Mouse (Mus musculus) CH12.LX (cell line): ENCODE data around the gene Adora2b. TPM values are rescaled to one million over a fixed set of nuclear protein-coding genes. Genes with fewer than 3 reads are reported as not detected.

Experiments used
- DNase-seq: peaks from one replicate; pipeline ENCODE4 v3.0.0-alpha.2; 2013; ENCODE audit errors: extremely low read depth
- H3K27ac ChIP-seq: 2 replicates; pipeline ENCODE4 v1.5.1; 2012; ENCODE audit warnings: low read depth, mild to moderate bottlenecking, control low read depth, moderate library complexity; ENCODE audit not compliant: insufficient read depth
- H3K27me3 ChIP-seq: replicated peaks from 2 replicates; pipeline ENCODE3; 2012; ENCODE audit warnings: inconsistent platforms
- H3K36me3 ChIP-seq, 2 experiments: replicated peaks in 1 of 2; 2 replicates each; pipeline versions ENCODE3 to v1.6.1; 2012; ENCODE audit warnings: inconsistent platforms in 1 of 2, low read length in 1 of 2, mild to moderate bottlenecking in 1 of 2, mixed read lengths in 1 of 2, moderate library complexity in 1 of 2; ENCODE audit not compliant: control insufficient read depth in 1 of 2, insufficient read depth in 1 of 2
- H3K4me1 ChIP-seq, 2 experiments: 2 replicates each; pipeline ENCODE4 v1.6.1; 2012; ENCODE audit warnings: inconsistent platforms in 1 of 2, moderate library complexity in 1 of 2; ENCODE audit not compliant: insufficient read depth in 2 of 2, control insufficient read depth in 1 of 2
- H3K4me2 ChIP-seq: 2 replicates; pipeline ENCODE4 v1.6.1; 2012; ENCODE audit warnings: low read depth, mild to moderate bottlenecking, control low read depth; ENCODE audit not compliant: poor library complexity, insufficient read depth, severe bottlenecking
- H3K4me3 ChIP-seq, 3 experiments: fragments of 150-350 bp in 1 of 3; sonication (generic) in 1 of 3; replicated peaks in 1 of 3; 2 replicates each; pipeline versions ENCODE3 to v1.5.1; 2011 to 2012; ENCODE audit warnings: low read depth in 2 of 3, low read length in 2 of 3, mild to moderate bottlenecking in 2 of 3, moderate library complexity in 2 of 3, control low read depth in 1 of 3, improper control_type of control experiment in 1 of 3, inconsistent platforms in 1 of 3, mixed read lengths in 1 of 3; ENCODE audit not compliant: poor library complexity in 1 of 3
- H3K79me2 ChIP-seq: replicated peaks from 2 replicates; pipeline ENCODE4 v1.6.1; 2012; ENCODE audit warnings: mild to moderate bottlenecking, moderate library complexity; ENCODE audit not compliant: control insufficient read depth, poor library complexity, insufficient read depth, severe bottlenecking; ENCODE audit errors: extremely low read depth
- H3K9ac ChIP-seq: 2 replicates; pipeline ENCODE4 v1.6.1; 2012; ENCODE audit warnings: low read depth, mild to moderate bottlenecking, control low read depth, moderate library complexity; ENCODE audit not compliant: insufficient read depth
- H3K9me3 ChIP-seq: replicated peaks from 2 replicates; pipeline ENCODE3; 2012; ENCODE audit warnings: low read length, inconsistent platforms, mixed read lengths
- BHLHE40 ChIP-seq: IDR thresholded peaks from 2 replicates; pipeline ENCODE4 v1.6.1; 2011; ENCODE audit warnings: mild to moderate bottlenecking, low read depth, low read length, improper control_type of control experiment
- CHD1 ChIP-seq: IDR thresholded peaks from 2 replicates; pipeline ENCODE4 v1.6.1; 2012; ENCODE audit warnings: low read depth, low read length, improper control_type of control experiment, inconsistent platforms
- CTCF ChIP-seq, 2 experiments: IDR thresholded peaks in 1 of 2; conservative IDR thresholded peaks in 1 of 2; 2 replicates each; pipeline ENCODE4 v1.5.1; 2011 to 2012; ENCODE audit warnings: low read depth in 2 of 2, low read length in 2 of 2, improper control_type of control experiment in 1 of 2, inconsistent platforms in 1 of 2, mild to moderate bottlenecking in 1 of 2, moderate library complexity in 1 of 2
- ETS1 ChIP-seq: conservative IDR thresholded peaks from 2 replicates; pipeline ENCODE4 v1.6.1; 2012; ENCODE audit warnings: low read depth, mild to moderate bottlenecking, inconsistent platforms, low read length, improper control_type of control experiment, moderate library complexity
- HCFC1 ChIP-seq: IDR thresholded peaks from 2 replicates; pipeline ENCODE4 v1.6.1; 2012; ENCODE audit warnings: low read depth, mild to moderate bottlenecking, inconsistent platforms, low read length, improper control_type of control experiment
- IRF4 ChIP-seq: IDR thresholded peaks from 2 replicates; pipeline ENCODE4 v1.6.1; 2014; ENCODE audit warnings: low read depth, mild to moderate bottlenecking, inconsistent platforms, low read length, improper control_type of control experiment
- JUN ChIP-seq: IDR thresholded peaks from 2 replicates; pipeline ENCODE4 v1.6.1; 2011; ENCODE audit warnings: low read depth, mild to moderate bottlenecking, low read length, improper control_type of control experiment, moderate library complexity; ENCODE audit not compliant: insufficient read depth
- JUND ChIP-seq: conservative IDR thresholded peaks from 2 replicates; pipeline ENCODE4 v1.6.1; 2011; ENCODE audit warnings: low read depth, low read length, improper control_type of control experiment
- KAT2A ChIP-seq: IDR thresholded peaks from 2 replicates; pipeline ENCODE4 v1.6.1; 2012; ENCODE audit warnings: low read length, improper control_type of control experiment, inconsistent platforms; ENCODE audit not compliant: insufficient replicate concordance
- MAX ChIP-seq: IDR thresholded peaks from 2 replicates; pipeline ENCODE4 v1.6.1; 2011; ENCODE audit warnings: low read length, improper control_type of control experiment
- MEF2A ChIP-seq: IDR thresholded peaks from 2 replicates; pipeline ENCODE4 v1.6.1; 2014; ENCODE audit warnings: low read depth, mild to moderate bottlenecking, inconsistent platforms, low read length, improper control_type of control experiment, borderline replicate concordance
- MXI1 ChIP-seq: IDR thresholded peaks from 2 replicates; pipeline ENCODE4 v1.6.1; 2011; ENCODE audit warnings: mild to moderate bottlenecking, low read depth, low read length, improper control_type of control experiment
- MYC ChIP-seq: IDR thresholded peaks from 2 replicates; pipeline ENCODE4 v1.6.1; 2011; ENCODE audit warnings: low read depth, mild to moderate bottlenecking, improper control_type of control experiment, low read length
- NRF1 ChIP-seq: IDR thresholded peaks from 2 replicates; pipeline ENCODE4 v1.6.1; 2014; ENCODE audit warnings: low read depth, mild to moderate bottlenecking, inconsistent platforms, low read length, improper control_type of control experiment, moderate library complexity
- RAD21 ChIP-seq: IDR thresholded peaks from 2 replicates; pipeline ENCODE4 v1.6.1; 2011; ENCODE audit warnings: low read depth, mild to moderate bottlenecking, low read length, improper control_type of control experiment, moderate library complexity
- RCOR1 ChIP-seq: conservative IDR thresholded peaks from 2 replicates; pipeline ENCODE4 v1.6.1; 2012; ENCODE audit warnings: low read depth, mild to moderate bottlenecking, inconsistent platforms, low read length, improper control_type of control experiment
- SIN3A ChIP-seq: IDR thresholded peaks from 2 replicates; pipeline ENCODE4 v1.6.1; 2012; ENCODE audit warnings: low read length, improper control_type of control experiment, inconsistent platforms
- TBP ChIP-seq: conservative IDR thresholded peaks from 2 replicates; pipeline ENCODE4 v1.6.1; 2011; ENCODE audit warnings: low read depth, low read length, improper control_type of control experiment
- UBTF ChIP-seq: IDR thresholded peaks from 2 replicates; pipeline ENCODE4 v1.6.1; 2012; ENCODE audit warnings: low read depth, mild to moderate bottlenecking, inconsistent platforms, low read length, improper control_type of control experiment, moderate library complexity
- USF2 ChIP-seq: conservative IDR thresholded peaks from 2 replicates; pipeline ENCODE4 v1.6.1; 2011; ENCODE audit warnings: low read depth, low read length, improper control_type of control experiment
- ZMIZ1 ChIP-seq: IDR thresholded peaks from 2 replicates; pipeline ENCODE4 v1.6.1; 2012; ENCODE audit warnings: low read depth, mild to moderate bottlenecking, inconsistent platforms, low read length, improper control_type of control experiment
- ZNF384 ChIP-seq: IDR thresholded peaks from 2 replicates; pipeline ENCODE4 v1.6.1; 2012; ENCODE audit warnings: low read depth, low read length, improper control_type of control experiment, inconsistent platforms
- dilution Hi-C: fragments of 300-500 bp; cut with MboI; formaldehyde crosslinking; loops from 2 replicates; pipeline ENCODE4 v1.14.3; 2020; ENCODE audit warnings: low sequenced_read_pairs; ENCODE audit not compliant: extremely low pct_unique_long_range_greater_than_20kb, extremely low pct_ligation_motif_present
- in situ Hi-C: fragments of 300-500 bp; cut with MboI; formaldehyde crosslinking; loops from 3 replicates; pipeline ENCODE4 v1.14.3; 2019; ENCODE audit warnings: low sequenced_read_pairs, low pct_ligation_motif_present, low pct_unique_long_range_greater_than_20kb, mixed read lengths
- polyA plus RNA-seq: library from polyadenylated mRNA; unstranded; fragments of >175 nt; gene quantifications from 2 replicates; pipeline ENCODE4 v1.2.1, GENCODE M21; 2012; ENCODE audit warnings: low read depth; ENCODE audit not compliant: insufficient read length
- total RNA-seq, 2 experiments: library from RNA; depleted of rRNA; stranded (reverse); fragments of 300-350 nt in 1 of 2; fragments of >200 nt in 1 of 2; gene quantifications; 2 replicates each; pipeline ENCODE4 v1.2.3; 2012 to 2014

Adora2b gene
- total and polyA plus RNA-seq, 3 experiments: 0.77 to 1.7 (median 0.87) TPM

GRCm38 (mm10) chr11:62243871-62244270 is 4.9 kb upstream of the Adora2b start:
- no peaks in the 10 kb centered on the region for H3K79me2 ChIP-seq
- peaks cover 20% of the 10 kb centered on the region for H3K9me3 ChIP-seq
- dilution Hi-C loops: no loop called here
- no peak overlapping the region for H3K4me3 ChIP-seq
- no peak for TF ChIP-seq IRF4
- TF ChIP-seq UBTF: no peak
- TF ChIP-seq RCOR1: no peak
- TF ChIP-seq SIN3A: no peak
- TF ChIP-seq MYC: no peak
- TF ChIP-seq HCFC1: no peak
- TF ChIP-seq TBP: no peak
- TF ChIP-seq USF2: no peak
- no peak for TF ChIP-seq MXI1
- no peak for TF ChIP-seq ZMIZ1
- no peak for TF ChIP-seq NRF1
- TF ChIP-seq, all 38 proteins: peak for 0
- H3K27me3 ChIP-seq: peaks cover 14% of the 10 kb centered on the region
- H3K36me3 ChIP-seq: no peaks in the 10 kb centered on the region
- peaks cover under 1 to 5% of the 10 kb centered on the region in 2 experiments; a peak in 2 of 4 replicates for H3K4me1 ChIP-seq
- H3K4me2 ChIP-seq: no peak overlapping the region
- no peak overlapping the region for H3K9ac ChIP-seq
- in situ Hi-C loops: no loop called here
- H3K27ac ChIP-seq: no peak overlapping the region
- no peak for DNase-seq

GRCm38 (mm10) chr11:62244471-62244870 is 4.3 kb upstream of the Adora2b start:
- H3K4me2 ChIP-seq: no peak overlapping the region
- no peak for DNase-seq
- TF ChIP-seq ZNF384 (no peak), SIN3A (no peak), MAX (no peak), CTCF (conservative IDR thresholded peaks at IDR 0.05 in 1 of 2, IDR thresholded peaks at IDR 0.05 in 1 of 2; ENCODE audit: low read depth in 2 of 2, low read length in 2 of 2) (no peak), MEF2A (no peak), RAD21 (no peak), ETS1 (no peak), CHD1 (no peak), JUN (no peak), JUND (no peak), KAT2A (no peak), BHLHE40 (no peak)
- TF ChIP-seq, all 38 proteins: peak for 0
- Histone ChIP-seq H3K9ac (no peak overlapping the region), H3K9me3 (peaks cover 20% of the 10 kb centered on the region), H3K27ac (no peak overlapping the region), H3K79me2 (no peaks in the 10 kb centered on the region), H3K4me1 (peaks cover 0 to 11% of the 10 kb centered on the region in 2 experiments; a peak in 2 of 4 replicates), H3K27me3 (peaks cover 20% of the 10 kb centered on the region), H3K36me3 (no peaks in the 10 kb centered on the region), H3K4me3 (no peak overlapping the region)
- in situ Hi-C loops: no loop called here
- dilution Hi-C loops: no loop called here
